Mouse (Mus musculus): Measurements from ENCODE around the gene Spats2l. TPM values are rescaled to one million over a fixed set of nuclear protein-coding genes. Genes with fewer than 3 reads are reported as not detected.

The Spats2l gene
- total and polyA plus RNA-seq, 3 experiments = 5.1 to 7.2 (median 6.1) TPM

- H3K27me3 ChIP-seq (ENCODE audit: control insufficient read depth, insufficient read depth, low read length) = no peaks in the 10 kb centered on the region
- no peak overlapping the region for H3K27ac ChIP-seq
- intact Hi-C loops (cut with DNase I) = no loop called here
- no peak overlapping the region for H3K9ac ChIP-seq (ENCODE audit: low read depth, low read length)
- H3K79me2 ChIP-seq (replicated peaks; ENCODE audit: control insufficient read depth, insufficient read depth, low read length) = no peaks in the 10 kb centered on the region
- no peak for TF ChIP-seq EP300 (IDR thresholded peaks at IDR 0.05; ENCODE audit: insufficient read depth, low read depth, low read length)
- TF ChIP-seq POLR2A (IDR thresholded peaks at IDR 0.05; ENCODE audit: insufficient read depth, low read depth, low read length) = no peak
- TF ChIP-seq CTCF (IDR thresholded peaks at IDR 0.05) = no peak
- H3K4me3 ChIP-seq = no peak overlapping the region
- WGBS = 72% methylated on average over 4 of the region's 4 CpGs
- no peak for DNase-seq
- no peaks in the 10 kb centered on the region for H3K4me1 ChIP-seq (ENCODE audit: control insufficient read depth, insufficient read depth, low read length)
- H3K36me3 ChIP-seq (ENCODE audit: control insufficient read depth, insufficient read depth, low read length) = no peaks in the 10 kb centered on the region
These were observed 144.6 kb downstream of the Spats2l start for GRCm38 (mm10) chr1:57918567-57918966.

GRCm38 (mm10) chr1:57934287-57934686 lies 160.3 kb downstream of the Spats2l start:
- Histone ChIP-seq H3K79me2 (replicated peaks; ENCODE audit: control insufficient read depth, insufficient read depth, low read length) (no peaks in the 10 kb centered on the region), H3K9ac (ENCODE audit: low read depth, low read length) (no peak overlapping the region), H3K27me3 (ENCODE audit: control insufficient read depth, insufficient read depth, low read length) (no peaks in the 10 kb centered on the region), H3K36me3 (ENCODE audit: control insufficient read depth, insufficient read depth, low read length) (no peaks in the 10 kb centered on the region), H3K4me1 (ENCODE audit: control insufficient read depth, insufficient read depth, low read length) (no peaks in the 10 kb centered on the region), H3K4me3 (no peak overlapping the region), H3K27ac (no peak overlapping the region)
- WGBS = 58% methylated on average over 1 of the region's 1 CpGs
- no peak for TF ChIP-seq POLR2A (IDR thresholded peaks at IDR 0.05; ENCODE audit: insufficient read depth, low read depth, low read length)
- peak; percentile 39 for TF ChIP-seq CTCF (IDR thresholded peaks at IDR 0.05)
- intact Hi-C loops (cut with DNase I) = no loop called here
- DNase-seq = no peak

GRCm38 (mm10) chr1:57940691-57941090 lies 166.7 kb downstream of the Spats2l start:
- TF ChIP-seq POLR2A (IDR thresholded peaks at IDR 0.05; ENCODE audit: insufficient read depth, low read depth, low read length) = no peak
- 92% methylated on average over 10 of the region's 10 CpGs for whole genome bisulfite sequencing
- no peak for DNase-seq

GRCm38 (mm10) chr1:57941095-57941494 lies 167.1 kb downstream of the Spats2l start:
- TF ChIP-seq EP300 (IDR thresholded peaks at IDR 0.05; ENCODE audit: insufficient read depth, low read depth, low read length) (no peak), POLR2A (IDR thresholded peaks at IDR 0.05; ENCODE audit: insufficient read depth, low read depth, low read length) (no peak)
- Histone ChIP-seq H3K4me1 (ENCODE audit: control insufficient read depth, insufficient read depth, low read length) (no peaks in the 10 kb centered on the region), H3K27ac (no peak overlapping the region), H3K4me3 (no peak overlapping the region), H3K79me2 (replicated peaks; ENCODE audit: control insufficient read depth, insufficient read depth, low read length) (no peaks in the 10 kb centered on the region), H3K36me3 (ENCODE audit: control insufficient read depth, insufficient read depth, low read length) (no peaks in the 10 kb centered on the region), H3K9ac (ENCODE audit: low read depth, low read length) (no peak overlapping the region), H3K27me3 (ENCODE audit: control insufficient read depth, insufficient read depth, low read length) (no peaks in the 10 kb centered on the region)
- 88% methylated on average over 7 of the region's 7 CpGs for whole genome bisulfite sequencing
- intact Hi-C loops (cut with DNase I) = no loop called here
- DNase-seq = no peak

More at GRCm38 (mm10) chr1:57940691-57941090, 166.7 kb downstream of the Spats2l start:
- Histone ChIP-seq H3K79me2 (replicated peaks; ENCODE audit: control insufficient read depth, insufficient read depth, low read length) (no peaks in the 10 kb centered on the region), H3K27me3 (ENCODE audit: control insufficient read depth, insufficient read depth, low read length) (no peaks in the 10 kb centered on the region), H3K36me3 (ENCODE audit: control insufficient read depth, insufficient read depth, low read length) (no peaks in the 10 kb centered on the region), H3K4me3 (no peak overlapping the region), H3K9ac (ENCODE audit: low read depth, low read length) (no peak overlapping the region), H3K27ac (no peak overlapping the region), H3K4me1 (ENCODE audit: control insufficient read depth, insufficient read depth, low read length) (no peaks in the 10 kb centered on the region)
- intact Hi-C loops (cut with DNase I) = no loop called here

- no peak overlapping the region for H3K9ac ChIP-seq (ENCODE audit: low read depth, low read length)
- TF ChIP-seq CTCF (IDR thresholded peaks at IDR 0.05) = no peak
- TF ChIP-seq POLR2A (IDR thresholded peaks at IDR 0.05; ENCODE audit: insufficient read depth, low read depth, low read length) = no peak
- no peak for TF ChIP-seq EP300 (IDR thresholded peaks at IDR 0.05; ENCODE audit: insufficient read depth, low read depth, low read length)
- no peaks in the 10 kb centered on the region for H3K27me3 ChIP-seq (ENCODE audit: control insufficient read depth, insufficient read depth, low read length)
- intact Hi-C loops (cut with DNase I) = no loop called here
- H3K36me3 ChIP-seq (ENCODE audit: control insufficient read depth, insufficient read depth, low read length) = no peaks in the 10 kb centered on the region
- no peak overlapping the region for H3K27ac ChIP-seq
- H3K4me1 ChIP-seq (ENCODE audit: control insufficient read depth, insufficient read depth, low read length) = no peaks in the 10 kb centered on the region
- no peak for DNase-seq
- H3K4me3 ChIP-seq = no peak overlapping the region
- WGBS = 79% methylated on average over 11 of the region's 11 CpGs
- no peaks in the 10 kb centered on the region for H3K79me2 ChIP-seq (replicated peaks; ENCODE audit: control insufficient read depth, insufficient read depth, low read length)
These were observed 167.8 kb downstream of the Spats2l start for GRCm38 (mm10) chr1:57941734-57942133.

- Histone ChIP-seq H3K4me3 (no peak overlapping the region), H3K79me2 (replicated peaks; ENCODE audit: control insufficient read depth, insufficient read depth, low read length) (no peaks in the 10 kb centered on the region), H3K27ac (no peak overlapping the region), H3K9ac (ENCODE audit: low read depth, low read length) (no peak overlapping the region), H3K36me3 (ENCODE audit: control insufficient read depth, insufficient read depth, low read length) (no peaks in the 10 kb centered on the region), H3K27me3 (ENCODE audit: control insufficient read depth, insufficient read depth, low read length) (no peaks in the 10 kb centered on the region), H3K4me1 (ENCODE audit: control insufficient read depth, insufficient read depth, low read length) (no peaks in the 10 kb centered on the region)
- 93% methylated on average over 6 of the region's 6 CpGs for WGBS
- no peak for DNase-seq
- TF ChIP-seq CTCF (IDR thresholded peaks at IDR 0.05) (no peak), POLR2A (IDR thresholded peaks at IDR 0.05; ENCODE audit: insufficient read depth, low read depth, low read length) (no peak), EP300 (IDR thresholded peaks at IDR 0.05; ENCODE audit: insufficient read depth, low read depth, low read length) (no peak)
- intact Hi-C loops (cut with DNase I) = no loop called here
These were observed 168.3 kb downstream of the Spats2l start for GRCm38 (mm10) chr1:57942215-57942614.
